Mouse (Mus musculus): ENCODE measurements around the gene Cnnm1. TPM values are rescaled to one million over a fixed set of nuclear protein-coding genes. Genes with fewer than 3 reads are reported as not detected.

The Cnnm1 gene
- polyA plus RNA-seq, 1 experiment from 2014 or later, result 0.91 TPM

GRCm38 (mm10) chr19:43516397-43517035, 76.3 kb downstream of the Cnnm1 start:
- Histone ChIP-seq H3K9me3 (no peaks in the 10 kb centered on the region), H3K27me3 (replicated peaks) (no peaks in the 10 kb centered on the region), H3K4me2 (replicated peaks) (no peak overlapping the region), H3K36me3 (peaks cover 15% of the 10 kb centered on the region), H3K9ac (no peak overlapping the region), H3K4me3 (no peak overlapping the region), H3K4me1 (0 out of 2 replicates have a peak, but pooled peaks cover 8% of the 10 kb centered on the region), H3K27ac (no peak overlapping the region)
- no peak for ATAC-seq (ENCODE audit: low FRiP score, low read depth)
- whole genome bisulfite sequencing, result 92% methylated on average over 14 of the region's 14 CpGs

GRCm38 (mm10) chr19:43517320-43517719, 77.1 kb downstream of the Cnnm1 start:
- H3K27me3 ChIP-seq (replicated peaks), result no peaks in the 10 kb centered on the region
- H3K27ac ChIP-seq, result no peak overlapping the region
- H3K9ac ChIP-seq, result no peak overlapping the region
- 0 out of 2 replicates have a peak, but pooled peaks cover 11% of the 10 kb centered on the region for H3K4me1 ChIP-seq
- no peak overlapping the region for H3K4me3 ChIP-seq
- 81% methylated on average over 6 of the region's 6 CpGs for WGBS
- ATAC-seq (ENCODE audit: low FRiP score, low read depth), result no peak
- H3K36me3 ChIP-seq, result peaks cover 13% of the 10 kb centered on the region
- H3K9me3 ChIP-seq, result no peaks in the 10 kb centered on the region
- H3K4me2 ChIP-seq (replicated peaks), result no peak overlapping the region

- WGBS, result 79% methylated on average over 7 of the region's 7 CpGs
- Histone ChIP-seq H3K36me3 (peaks cover 11% of the 10 kb centered on the region), H3K27ac (no peak overlapping the region), H3K9ac (no peak overlapping the region), H3K4me2 (replicated peaks) (no peak overlapping the region), H3K4me1 (0 out of 2 replicates have a peak, but pooled peaks cover 11% of the 10 kb centered on the region), H3K27me3 (replicated peaks) (no peaks in the 10 kb centered on the region), H3K9me3 (no peaks in the 10 kb centered on the region), H3K4me3 (no peak overlapping the region)
- ATAC-seq (ENCODE audit: low FRiP score, low read depth), result no peak
Measured at GRCm38 (mm10) chr19:43517808-43518207, 77.6 kb downstream of the Cnnm1 start.

GRCm38 (mm10) chr19:43518261-43518660, 78.0 kb downstream of the Cnnm1 start:
- H3K27ac ChIP-seq, result no peak overlapping the region
- WGBS, result 87% methylated on average over 7 of the region's 7 CpGs
- H3K4me3 ChIP-seq, result no peak overlapping the region
- no peak overlapping the region for H3K4me2 ChIP-seq (replicated peaks)
- no peak overlapping the region for H3K9ac ChIP-seq
- peaks cover 12% of the 10 kb centered on the region for H3K4me1 ChIP-seq
- ATAC-seq (ENCODE audit: low FRiP score, low read depth), result no peak
- no peaks in the 10 kb centered on the region for H3K27me3 ChIP-seq (replicated peaks)
- peaks cover 11% of the 10 kb centered on the region for H3K36me3 ChIP-seq
- no peaks in the 10 kb centered on the region for H3K9me3 ChIP-seq

- Histone ChIP-seq H3K27ac (no peak overlapping the region), H3K9me3 (no peaks in the 10 kb centered on the region), H3K4me3 (no peak overlapping the region), H3K27me3 (replicated peaks) (no peaks in the 10 kb centered on the region), H3K9ac (no peak overlapping the region), H3K4me1 (peaks cover 20% of the 10 kb centered on the region), H3K36me3 (peaks cover 10% of the 10 kb centered on the region), H3K4me2 (replicated peaks) (no peak overlapping the region)
- ATAC-seq (ENCODE audit: low FRiP score, low read depth), result no peak
- WGBS, result 89% methylated on average over 10 of the region's 10 CpGs
Measured at GRCm38 (mm10) chr19:43519226-43519625, 79.0 kb downstream of the Cnnm1 start.

GRCm38 (mm10) chr19:43520402-43520801, 80.2 kb downstream of the Cnnm1 start:
- H3K27me3 ChIP-seq (replicated peaks), result no peaks in the 10 kb centered on the region
- H3K27ac ChIP-seq, result no peak overlapping the region
- no peak overlapping the region for H3K4me3 ChIP-seq
- no peak overlapping the region for H3K9ac ChIP-seq
- H3K36me3 ChIP-seq, result no peaks in the 10 kb centered on the region
- ATAC-seq (ENCODE audit: low FRiP score, low read depth), result no peak
- H3K4me1 ChIP-seq, result peaks cover 27% of the 10 kb centered on the region
- 89% methylated on average over 9 of the region's 10 CpGs for WGBS
- no peaks in the 10 kb centered on the region for H3K9me3 ChIP-seq
- no peak overlapping the region for H3K4me2 ChIP-seq (replicated peaks)

- ATAC-seq (ENCODE audit: low FRiP score, low read depth), result no peak
- Histone ChIP-seq H3K36me3 (no peaks in the 10 kb centered on the region), H3K27me3 (replicated peaks) (no peaks in the 10 kb centered on the region), H3K4me1 (peaks cover 27% of the 10 kb centered on the region), H3K9me3 (no peaks in the 10 kb centered on the region), H3K4me3 (no peak overlapping the region), H3K27ac (no peak overlapping the region), H3K9ac (no peak overlapping the region), H3K4me2 (replicated peaks) (no peak overlapping the region)
- 50% methylated on average over 8 of the region's 8 CpGs for WGBS
Measured at GRCm38 (mm10) chr19:43521362-43521761, 81.1 kb downstream of the Cnnm1 start.

- Histone ChIP-seq H3K9me3 (no peaks in the 10 kb centered on the region), H3K4me2 (replicated peaks) (no peak overlapping the region), H3K36me3 (no peaks in the 10 kb centered on the region), H3K4me3 (no peak overlapping the region), H3K4me1 (peaks cover 27% of the 10 kb centered on the region), H3K9ac (no peak overlapping the region), H3K27ac (no peak overlapping the region), H3K27me3 (replicated peaks) (no peaks in the 10 kb centered on the region)
- no peak for ATAC-seq (ENCODE audit: low FRiP score, low read depth)
- 89% methylated on average over 9 of the region's 9 CpGs for WGBS
Measured at GRCm38 (mm10) chr19:43521996-43522395, 81.8 kb downstream of the Cnnm1 start.

- Histone ChIP-seq H3K9me3 (no peaks in the 10 kb centered on the region), H3K4me3 (peak overlapping the region; percentile 72), H3K27ac (no peak overlapping the region), H3K9ac (peak overlapping the region; percentile 71), H3K27me3 (replicated peaks) (no peaks in the 10 kb centered on the region), H3K36me3 (no peaks in the 10 kb centered on the region), H3K4me1 (peaks cover 27% of the 10 kb centered on the region), H3K4me2 (replicated peaks) (peak overlapping the region; percentile 77)
- no peak for ATAC-seq (ENCODE audit: low FRiP score, low read depth)
- 7% methylated on average over 12 of the region's 12 CpGs for WGBS
Measured at GRCm38 (mm10) chr19:43523551-43523950, 83.3 kb downstream of the Cnnm1 start.

- Histone ChIP-seq H3K9ac (peak within 1 kb of the TSS; percentile 71), H3K27ac (no peak within 1 kb of the TSS), H3K27me3 (replicated peaks) (no peaks in the 10 kb centered on the region), H3K4me1 (peaks cover 27% of the 10 kb centered on the region), H3K4me3 (peak within 1 kb of the TSS; percentile 72), H3K4me2 (replicated peaks) (peak within 1 kb of the TSS; percentile 77), H3K36me3 (no peaks in the 10 kb centered on the region), H3K9me3 (no peaks in the 10 kb centered on the region)
- ATAC-seq (ENCODE audit: low FRiP score, low read depth), result peak; percentile 99
- WGBS, result under 1% methylated on average over 58 of the region's 58 CpGs
Measured at GRCm38 (mm10) chr19:43524187-43525103, 84.2 kb downstream of the Cnnm1 start, which contains the start of gene Got1. Gene Got1 (minus strand): TSS chr19:43524605.

- WGBS, result 21% methylated on average over 10 of the region's 10 CpGs
- Histone ChIP-seq H3K9ac (peak overlapping the region; percentile 71), H3K9me3 (no peaks in the 10 kb centered on the region), H3K4me1 (peaks cover 27% of the 10 kb centered on the region), H3K36me3 (no peaks in the 10 kb centered on the region), H3K27me3 (replicated peaks) (no peaks in the 10 kb centered on the region), H3K27ac (no peak overlapping the region), H3K4me3 (peak overlapping the region; percentile 72), H3K4me2 (replicated peaks) (peak overlapping the region; percentile 77)
- ATAC-seq (ENCODE audit: low FRiP score, low read depth), result peak; percentile 2; the same call in 1 of the 2 replicates
Measured at GRCm38 (mm10) chr19:43525104-43525482, 84.9 kb downstream of the Cnnm1 start.

GRCm38 (mm10) chr19:43525566-43525965, 85.3 kb downstream of the Cnnm1 start:
- Histone ChIP-seq H3K4me2 (replicated peaks) (peak overlapping the region; percentile 77), H3K9ac (no peak overlapping the region)
- WGBS, result 91% methylated on average over 7 of the region's 7 CpGs

More at GRCm38 (mm10) chr19:43525566-43525965, 85.3 kb downstream of the Cnnm1 start:
- no peaks in the 10 kb centered on the region for H3K9me3 ChIP-seq
- no peak overlapping the region for H3K4me3 ChIP-seq
- H3K36me3 ChIP-seq, result no peaks in the 10 kb centered on the region
- ATAC-seq (ENCODE audit: low FRiP score, low read depth), result no peak
- no peaks in the 10 kb centered on the region for H3K27me3 ChIP-seq (replicated peaks)
- H3K27ac ChIP-seq, result no peak overlapping the region
- peaks cover 25% of the 10 kb centered on the region for H3K4me1 ChIP-seq
